Mouse (Mus musculus) heart, embryonic 13.5 days (tissue): ENCODE results near the gene Mdh2. TPM values are rescaled to one million over a fixed set of nuclear protein-coding genes. Genes with fewer than 3 reads are reported as not detected.

Experiments used
- ATAC-seq: fragments of 200-750 bp; cut with Nextera tagmentation; 2 replicates; pipeline ENCODE4 v1.8.0; 2017; ENCODE audit warnings: moderate TSS enrichment; ENCODE audit not compliant: insufficient number of reproducible peaks, low FRiP score, low TSS enrichment; ENCODE audit errors: extremely low read depth
- H3K27ac ChIP-seq: fragments of 300-500 bp; sonication (generic); replicated peaks from 2 replicates; pipeline ENCODE4 v1.5.1; 2015; ENCODE audit warnings: moderate library complexity, mild to moderate bottlenecking, inconsistent platforms
- H3K27me3 ChIP-seq: fragments of 300-500 bp; sonication (generic); replicated peaks from 2 replicates; pipeline ENCODE4 v1.6.1; 2015; ENCODE audit warnings: mild to moderate bottlenecking, inconsistent platforms
- H3K36me3 ChIP-seq: fragments of 300-500 bp; sonication (generic); 2 replicates; pipeline ENCODE4 v1.6.1; 2015; ENCODE audit warnings: mild to moderate bottlenecking, inconsistent platforms
- H3K4me1 ChIP-seq: fragments of 300-500 bp; sonication (generic); 2 replicates; pipeline ENCODE4 v1.6.1; 2015; ENCODE audit warnings: inconsistent platforms
- H3K4me2 ChIP-seq: fragments of 300-500 bp; sonication (generic); 2 replicates; pipeline ENCODE4 v1.6.1; 2015; ENCODE audit warnings: inconsistent platforms, mild to moderate bottlenecking, moderate library complexity
- H3K4me3 ChIP-seq: fragments of 300-500 bp; sonication (generic); 2 replicates; pipeline ENCODE4 v1.5.1; 2015; ENCODE audit warnings: moderate library complexity, mild to moderate bottlenecking, inconsistent platforms
- H3K9ac ChIP-seq: fragments of 300-500 bp; sonication (generic); 2 replicates; pipeline ENCODE4 v1.6.1; 2015; ENCODE audit warnings: inconsistent platforms, mild to moderate bottlenecking, moderate library complexity
- H3K9me3 ChIP-seq: fragments of 300-500 bp; sonication (generic); 2 replicates; pipeline ENCODE4 v1.6.1; 2016; ENCODE audit warnings: inconsistent platforms
- WGBS: fragments of 180-500 bp; shearing (Covaris S2); methylation state at CpG from one replicate; pipeline ENCODE4 v1.1.7; 2015; ENCODE audit warnings: mixed read lengths; 5-methylcytosine and 5-hydroxymethylcytosine counted together
- microRNA-seq: library from miRNA; unstranded; fragments of <30 nt; microRNA quantifications from one replicate; pipeline ENCODE4, GENCODE M21; 2016
- polyA plus RNA-seq: library from polyadenylated mRNA; unstranded; fragments of >200 nt; fragmentation: Nextera tagmentation; extraction: Ambion mirVana; gene quantifications from 2 replicates; pipeline ENCODE4 v1.2.1, GENCODE M21; 2015

Gene Mdh2
- polyA plus RNA-seq, 1 experiment from 2014 or later = 966 TPM

DNA sequence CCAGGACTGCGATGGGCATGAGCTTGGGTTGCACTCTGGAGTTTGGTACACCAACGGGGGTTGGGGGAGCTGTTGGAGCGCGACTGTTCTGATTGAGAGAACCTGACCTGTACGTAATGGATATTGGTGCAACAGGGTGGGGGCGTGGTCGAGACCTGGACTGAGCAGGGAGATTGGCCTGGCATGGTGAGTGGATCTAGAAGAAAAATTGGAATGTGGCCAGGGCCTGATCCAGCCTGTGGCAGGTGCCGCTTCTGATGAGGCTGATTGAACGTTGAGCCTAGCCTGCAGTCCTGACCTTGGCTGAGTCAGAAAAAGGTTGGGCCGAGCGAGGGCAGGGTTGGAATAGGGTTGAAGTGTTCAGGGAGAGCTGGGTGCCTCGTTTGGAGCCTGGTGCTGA is 57.7 kb downstream of the Mdh2 start:
- no peak for ATAC-seq
- 22% methylated on average over 12 of the region's 12 CpGs for WGBS
- no peak overlapping the region for H3K9ac ChIP-seq
- no peaks in the 10 kb centered on the region for H3K36me3 ChIP-seq
- no peaks in the 10 kb centered on the region for H3K9me3 ChIP-seq
- H3K4me1 ChIP-seq = peaks cover 13% of the 10 kb centered on the region
- peaks cover 59% of the 10 kb centered on the region for H3K27me3 ChIP-seq
- peak overlapping the region; percentile 89 for H3K4me2 ChIP-seq
- no peak overlapping the region for H3K27ac ChIP-seq
- peak overlapping the region; percentile 58; the same call in 1 of the 2 replicates for H3K4me3 ChIP-seq

Small RNA genes within 50 kb of the gene (microRNA-seq; reads per million reads assigned to microRNA genes)
- not detected for gene Gm23268
- not detected for gene Mir7034

Other genes with a start within 250 kb of the Mdh2 start
- 22.8 and 24.9 TPM in 2 replicates for gene Hip1, start 233.4 kb upstream of the Mdh2 start, polyA plus RNA-seq
- not detected in 2 replicates for gene Ccl26, start 214.9 kb upstream of the Mdh2 start, polyA plus RNA-seq
- gene Ccl24, start 205.4 kb upstream of the Mdh2 start, polyA plus RNA-seq = 2.4 and 2.9 TPM in 2 replicates
- 32.4 and 35.2 TPM in 2 replicates for gene Rhbdd2, start 145.9 kb upstream of the Mdh2 start, polyA plus RNA-seq
- 44.6 and 47.6 TPM in 2 replicates for gene Por, start 108.4 kb upstream of the Mdh2 start, polyA plus RNA-seq
- gene Tmem120a, start 34.0 kb upstream of the Mdh2 start, polyA plus RNA-seq = 30.8 and 32.0 TPM in 2 replicates
- gene Styxl1, start 95 bp upstream of the Mdh2 start, polyA plus RNA-seq = 0.29 TPM in 1 of 2 replicates, not detected in the other
- gene Srrm3, start 28.4 kb downstream of the Mdh2 start, polyA plus RNA-seq = 0.06 and 0.13 TPM in 2 replicates
- gene Hspb1, start 109.4 kb downstream of the Mdh2 start, polyA plus RNA-seq = 863 and 944 TPM in 2 replicates
- gene Ywhag, start 156.1 kb downstream of the Mdh2 start, polyA plus RNA-seq = 157 and 163 TPM in 2 replicates
- gene Ssc4d, start 196.1 kb downstream of the Mdh2 start, polyA plus RNA-seq = 1.0 and 1.1 TPM in 2 replicates
- 0.11 TPM in 1 of 2 replicates, not detected in the other for gene Zp3, start 201.6 kb downstream of the Mdh2 start, polyA plus RNA-seq
- gene Dtx2, start 216.3 kb downstream of the Mdh2 start, polyA plus RNA-seq = 23.0 and 23.9 TPM in 2 replicates